Mouse (Mus musculus): ENCODE results near the gene Tas1r2. TPM values are rescaled to one million over a fixed set of nuclear protein-coding genes. Genes with fewer than 3 reads are reported as not detected.

The Tas1r2 gene
- total RNA-seq (2023) = not detected

DNA sequence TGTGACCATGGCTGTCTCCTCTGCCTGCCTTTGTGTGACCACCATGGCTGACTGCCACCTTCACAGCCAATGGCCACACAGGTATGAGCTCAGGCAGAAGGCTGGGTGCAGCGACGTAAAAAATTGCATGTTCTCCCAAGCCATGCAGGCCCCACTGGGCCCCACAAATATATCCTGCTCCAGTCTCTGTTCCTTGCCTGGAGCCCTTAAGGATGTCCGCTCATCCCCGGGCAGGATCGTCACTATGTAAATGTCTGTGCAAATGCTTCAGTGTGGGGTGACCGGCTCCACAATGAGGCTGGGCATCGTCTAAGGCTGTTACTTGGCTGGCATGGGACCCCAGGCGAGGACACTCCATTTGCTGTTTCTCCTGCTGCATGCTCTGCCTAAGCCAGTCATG lies at the start of gene Tas1r2:
Tas1r2 (plus strand) TSS at position 301 of the 400 bp plus-strand sequence.

GRCm38 (mm10) chr4:139622373-139623282 lies 30.7 kb upstream of the Tas1r2 start, which contains the start of gene Aldh4a1:
Aldh4a1 (plus strand) TSS chr4:139622866.

Other genes with a start within 250 kb of the Tas1r2 start
- 1 to 10 TPM; 1.0 to 2.0 TPM for gene Iffo2, start 123.0 kb upstream of the Tas1r2 start, total RNA-seq (2023)
- gene Gm21969, start 50.4 kb upstream of the Tas1r2 start, total RNA-seq (2023) = not detected
- 10 to 100 TPM; 15.8 to 17.7 TPM for gene Aldh4a1, start 30.7 kb upstream of the Tas1r2 start, total RNA-seq (2023)
- gene Pax7, start 180.0 kb downstream of the Tas1r2 start, total RNA-seq (2023) = under 1 TPM; 0.09 TPM